Mouse (Mus musculus): ENCODE measurements around the gene Ctnnd2.

DNA sequence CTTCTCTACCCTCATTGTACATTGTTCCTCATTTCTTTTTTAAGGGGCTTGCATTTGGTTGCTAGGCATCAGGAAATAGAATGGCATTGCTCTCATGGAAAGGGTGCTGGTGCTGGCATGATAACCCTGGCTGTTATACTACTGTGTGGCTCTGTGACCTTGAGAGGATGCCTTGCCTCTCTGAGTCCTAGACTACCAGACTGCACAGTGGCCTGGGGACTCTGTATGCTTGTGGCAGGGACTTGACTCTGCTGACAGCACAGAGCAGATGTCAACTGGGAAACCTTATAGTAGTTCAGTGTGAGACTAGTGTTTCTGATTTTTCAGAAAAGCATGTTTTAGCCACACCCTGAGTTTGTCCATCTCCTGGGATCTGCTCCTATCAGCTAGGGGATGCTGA is 608.6 kb downstream of the Ctnnd2 start:
- no peak for TF ChIP-seq POLR2A (IDR thresholded peaks at IDR 0.05; ENCODE audit: borderline replicate concordance, insufficient read depth, low read length)
- TF ChIP-seq CTCF (IDR thresholded peaks at IDR 0.05; ENCODE audit: borderline replicate concordance, insufficient read depth, low read depth, low read length), result no peak

Measured in cerebellum, adult 2 months (tissue).